Mouse (Mus musculus) heart, adult 2 months (tissue): ENCODE measurements around the gene Arnt2. TPM values are rescaled to one million over a fixed set of nuclear protein-coding genes. Genes with fewer than 3 reads are reported as not detected.
A peak's percentile ranks its signal among the peaks of the same experiment; 100 is the strongest.

ENCODE experiments used
- DNase-seq, 2 experiments: peaks; one replicate each; pipeline ENCODE4 v3.0.0; 2021
- H3K27ac ChIP-seq: fragments of 200-600 bp; 2 replicates; pipeline ENCODE4 v1.8.1; 2022
- H3K27me3 ChIP-seq: fragments of 200-500 bp; 2 replicates; pipeline ENCODE4 v1.6.1; 2012; ENCODE audit warnings: mild to moderate bottlenecking, low read length, inconsistent platforms, mixed read lengths; ENCODE audit not compliant: control insufficient read depth, insufficient read depth
- H3K36me3 ChIP-seq: fragments of 200-500 bp; 2 replicates; pipeline ENCODE4 v1.6.1; 2012; ENCODE audit warnings: low read length, inconsistent platforms; ENCODE audit not compliant: control insufficient read depth, insufficient read depth
- H3K4me1 ChIP-seq: fragments of 200-500 bp; 2 replicates; pipeline ENCODE4 v1.6.1; 2011; ENCODE audit warnings: low read length; ENCODE audit not compliant: control insufficient read depth, insufficient read depth
- H3K4me3 ChIP-seq: fragments of 200-600 bp; 2 replicates; pipeline ENCODE4 v1.8.1; 2022
- H3K79me2 ChIP-seq: fragments of 200-500 bp; replicated peaks from 2 replicates; pipeline ENCODE4 v1.6.1; 2012; ENCODE audit warnings: mild to moderate bottlenecking, inconsistent platforms, low read length, moderate library complexity, mixed read lengths; ENCODE audit not compliant: control insufficient read depth, insufficient read depth
- H3K9ac ChIP-seq: fragments of 200-500 bp; 2 replicates; pipeline ENCODE4 v1.6.1; 2012; ENCODE audit warnings: low read depth, mild to moderate bottlenecking, control low read depth, inconsistent platforms, low read length, mixed read lengths
- CTCF ChIP-seq: fragments of 200-600 bp; IDR thresholded peaks from 2 replicates; pipeline ENCODE4 v1.8.1; 2022; ENCODE audit warnings: antibody characterized with exemption, mild to moderate bottlenecking, moderate library complexity
- EP300 ChIP-seq: fragments of 200-500 bp; IDR thresholded peaks from 2 replicates; pipeline ENCODE4 v1.6.1; 2011; ENCODE audit warnings: low read depth, low read length, control low read depth; ENCODE audit not compliant: insufficient read depth
- POLR2A ChIP-seq: fragments of 200-500 bp; IDR thresholded peaks from 2 replicates; pipeline ENCODE4 v1.6.1; 2011; ENCODE audit warnings: mild to moderate bottlenecking, low read depth, low read length, control low read depth; ENCODE audit not compliant: insufficient read depth
- WGBS: fragments of 180-500 bp; shearing (Covaris S2); methylation state at CpG from one replicate; pipeline ENCODE4 v1.1.7; 2018; 5-methylcytosine and 5-hydroxymethylcytosine counted together
- intact Hi-C: fragments of 180-260 bp; cut with DNase I; formaldehyde crosslinking; loops from one replicate; pipeline ENCODE4 v1.15.1; 2025
- polyA plus RNA-seq: library from polyadenylated mRNA; depleted of rRNA; stranded (reverse); fragments of >200 nt; gene quantifications from 2 replicates; pipeline ENCODE4 v1.2.3, GENCODE M21; 2012
- total RNA-seq, 2 experiments: library from RNA; stranded (reverse); gene quantifications; 2 replicates each; pipeline ENCODE4 v1.2.3; 2021

Arnt2 gene
- total and polyA plus RNA-seq, 3 experiments = 0.34 to 0.91 (median 0.70) TPM

DNA sequence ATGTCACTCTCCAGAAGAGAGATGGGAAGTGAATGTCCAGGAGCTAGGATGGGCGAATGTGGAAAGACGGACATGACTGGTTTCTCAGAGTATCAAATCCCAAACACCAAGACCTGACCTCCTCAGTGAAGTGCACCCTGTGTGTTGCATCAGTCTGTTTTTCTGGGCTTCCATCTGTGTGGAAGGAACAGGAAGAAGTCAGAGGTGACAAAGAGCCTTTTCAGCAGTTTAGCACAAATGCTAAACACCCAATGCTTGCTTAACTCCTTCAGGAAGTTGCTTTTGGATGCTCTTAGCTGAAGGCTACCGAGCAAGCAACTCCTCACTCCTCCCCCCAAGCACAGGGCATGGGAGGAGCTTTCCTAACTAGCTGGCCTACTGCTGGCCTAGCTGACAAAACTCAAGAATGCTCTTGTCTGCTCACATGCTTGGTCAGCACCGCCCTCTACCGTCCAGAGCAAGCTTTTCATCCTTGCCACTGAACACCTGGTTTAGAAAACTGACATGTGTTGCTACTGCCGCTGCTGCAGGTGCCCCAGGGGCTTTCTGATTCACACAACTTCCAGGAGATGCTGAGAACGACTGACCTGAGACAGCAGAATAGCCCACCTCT lies 137.7 kb downstream of the Arnt2 start:
- Histone ChIP-seq H3K79me2 (no peaks in the 10 kb centered on the region), H3K4me1 (no peaks in the 10 kb centered on the region), H3K27me3 (no peaks in the 10 kb centered on the region), H3K36me3 (no peaks in the 10 kb centered on the region), H3K27ac (no peak overlapping the region), H3K4me3 (no peak overlapping the region), H3K9ac (no peak overlapping the region)
- DNase-seq = peak; percentile 75 to 78
- WGBS = 22% methylated on average over 7 of the region's 7 CpGs
- intact Hi-C loops = loop anchor here (1.0 to 2.0 kb wide), 3 partner anchors 84 to 358 kb away; no protein-coding TSS in a partner anchor
- peak; percentile 97; the same call in 1 of the 2 replicates for TF ChIP-seq CTCF
- TF ChIP-seq EP300 = peak; percentile 90
- TF ChIP-seq POLR2A = no peak

GRCm38 (mm10) chr7:84271429-84271828 lies 138.5 kb downstream of the Arnt2 start:
- no peak overlapping the region for H3K9ac ChIP-seq
- no peaks in the 10 kb centered on the region for H3K4me1 ChIP-seq
- H3K27me3 ChIP-seq = no peaks in the 10 kb centered on the region
- no peaks in the 10 kb centered on the region for H3K79me2 ChIP-seq
- DNase-seq = no peak
- intact Hi-C loops = no loop called here
- H3K36me3 ChIP-seq = no peaks in the 10 kb centered on the region
- WGBS = 90% methylated on average over 5 of the region's 5 CpGs
- no peak overlapping the region for H3K4me3 ChIP-seq
- TF ChIP-seq POLR2A (no peak), EP300 (no peak), CTCF (no peak)
- H3K27ac ChIP-seq = no peak overlapping the region

GRCm38 (mm10) chr7:84263466-84263865 lies 146.5 kb downstream of the Arnt2 start:
- Histone ChIP-seq H3K36me3 (no peaks in the 10 kb centered on the region), H3K27me3 (no peaks in the 10 kb centered on the region), H3K27ac (no peak overlapping the region), H3K4me3 (no peak overlapping the region), H3K79me2 (no peaks in the 10 kb centered on the region), H3K9ac (no peak overlapping the region), H3K4me1 (no peaks in the 10 kb centered on the region; the same call in 1 of the 2 replicates)
- DNase-seq = no peak
- intact Hi-C loops = no loop called here
- TF ChIP-seq POLR2A (no peak), EP300 (no peak), CTCF (no peak)
- WGBS = 93% methylated on average over 4 of the region's 4 CpGs

DNA sequence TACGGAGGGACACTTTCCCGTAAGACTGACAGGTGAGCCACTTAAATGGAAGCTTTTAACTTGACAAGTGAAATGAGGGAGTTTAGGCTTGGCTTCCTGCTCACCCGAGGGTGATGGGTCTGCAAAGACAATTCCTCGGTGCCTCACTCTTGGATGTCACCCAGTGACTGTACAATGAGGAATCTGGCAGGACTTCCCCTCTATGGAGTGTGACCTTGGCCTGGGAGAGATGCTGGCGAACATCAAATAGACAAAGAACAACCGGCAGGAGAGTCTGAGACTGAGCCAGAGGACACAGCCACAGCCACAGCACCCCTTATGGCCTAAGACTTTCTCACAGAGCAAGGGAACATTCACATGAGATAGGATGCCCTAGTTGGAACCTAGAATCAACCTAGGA lies 148.6 kb downstream of the Arnt2 start:
- no peak overlapping the region for H3K27ac ChIP-seq
- no peaks in the 10 kb centered on the region; the same call in 1 of the 2 replicates for H3K4me1 ChIP-seq
- H3K27me3 ChIP-seq = no peaks in the 10 kb centered on the region
- intact Hi-C loops = no loop called here
- peak in 1 of 2 experiments; percentile 5 for DNase-seq
- TF ChIP-seq POLR2A (no peak), EP300 (no peak), CTCF (no peak)
- no peak overlapping the region for H3K9ac ChIP-seq
- no peaks in the 10 kb centered on the region for H3K79me2 ChIP-seq
- no peak overlapping the region for H3K4me3 ChIP-seq
- H3K36me3 ChIP-seq = no peaks in the 10 kb centered on the region
- WGBS = 26% methylated on average over 6 of the region's 6 CpGs

GRCm38 (mm10) chr7:84260401-84260800 lies 149.6 kb downstream of the Arnt2 start:
- TF ChIP-seq EP300 = no peak
- TF ChIP-seq POLR2A = no peak
- no peak for TF ChIP-seq CTCF
- no peaks in the 10 kb centered on the region for H3K79me2 ChIP-seq
- H3K4me3 ChIP-seq = no peak overlapping the region
- no peaks in the 10 kb centered on the region for H3K27me3 ChIP-seq
- H3K36me3 ChIP-seq = no peaks in the 10 kb centered on the region
- no peak overlapping the region for H3K27ac ChIP-seq
- no peaks in the 10 kb centered on the region; the same call in 1 of the 2 replicates for H3K4me1 ChIP-seq
- intact Hi-C loops = no loop called here
- DNase-seq = no peak
- H3K9ac ChIP-seq = no peak overlapping the region
- WGBS = 89% methylated on average over 4 of the region's 4 CpGs

DNA sequence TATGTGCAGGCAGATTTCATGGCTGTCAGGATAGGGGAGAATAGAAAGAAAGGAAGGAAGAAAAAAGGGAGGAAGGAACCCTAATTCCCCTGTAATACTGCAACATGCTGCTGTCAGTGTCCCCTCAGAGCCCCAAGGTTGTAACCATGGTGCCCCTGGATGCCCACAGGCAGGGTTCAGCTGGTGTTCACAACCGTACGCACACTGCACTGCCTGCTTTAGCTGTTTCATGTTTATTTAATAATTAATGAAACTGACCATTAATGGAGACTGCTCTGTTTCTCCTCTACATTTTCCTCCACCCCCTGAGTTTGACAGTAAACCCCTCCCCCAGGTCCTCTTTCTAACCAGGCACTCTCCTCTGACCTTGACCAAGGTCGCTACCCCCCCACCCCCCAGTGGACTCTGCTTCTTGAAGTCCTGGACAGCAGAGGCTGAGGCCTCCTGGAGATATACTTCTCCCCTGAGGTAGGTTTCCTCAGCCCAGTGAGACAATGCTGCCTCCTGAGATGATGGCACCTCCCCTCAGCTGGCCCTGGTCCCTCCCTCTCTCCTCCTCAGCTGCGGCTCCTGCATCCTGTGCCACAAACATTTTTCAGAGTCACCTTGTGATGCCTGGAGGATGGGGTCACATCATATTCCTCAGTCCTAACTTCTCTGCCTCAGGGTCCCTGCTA lies 150.5 kb downstream of the Arnt2 start:
- Histone ChIP-seq H3K79me2 (no peaks in the 10 kb centered on the region), H3K4me1 (no peaks in the 10 kb centered on the region; the same call in 1 of the 2 replicates), H3K9ac (no peak overlapping the region), H3K36me3 (no peaks in the 10 kb centered on the region), H3K27ac (no peak overlapping the region), H3K4me3 (no peak overlapping the region), H3K27me3 (no peaks in the 10 kb centered on the region)
- DNase-seq = no peak
- WGBS = 75% methylated on average over 4 of the region's 4 CpGs
- TF ChIP-seq EP300 (no peak), POLR2A (no peak)
- intact Hi-C loops = no loop called here
